Mouse (Mus musculus) CD4-positive, CD25-positive, alpha-beta regulatory T cell, adult 4 months (primary cell): Measurements from ENCODE around the gene Adam10. TPM values are rescaled to one million over a fixed set of nuclear protein-coding genes. Genes with fewer than 3 reads are reported as not detected.

Experiments
- ATAC-seq: one replicate; pipeline ENCODE4 v1.8.0; 2017
- polyA plus RNA-seq, 2 experiments: library from polyadenylated mRNA; unstranded; fragments of 100-300 nt; shearing (Covaris generic); gene quantifications; one replicate each; pipeline ENCODE4 v1.2.1; 2017

Adam10 gene
- polyA plus RNA-seq, 2 experiments from 2014 or later: 62.4 to 65.8 TPM

DNA sequence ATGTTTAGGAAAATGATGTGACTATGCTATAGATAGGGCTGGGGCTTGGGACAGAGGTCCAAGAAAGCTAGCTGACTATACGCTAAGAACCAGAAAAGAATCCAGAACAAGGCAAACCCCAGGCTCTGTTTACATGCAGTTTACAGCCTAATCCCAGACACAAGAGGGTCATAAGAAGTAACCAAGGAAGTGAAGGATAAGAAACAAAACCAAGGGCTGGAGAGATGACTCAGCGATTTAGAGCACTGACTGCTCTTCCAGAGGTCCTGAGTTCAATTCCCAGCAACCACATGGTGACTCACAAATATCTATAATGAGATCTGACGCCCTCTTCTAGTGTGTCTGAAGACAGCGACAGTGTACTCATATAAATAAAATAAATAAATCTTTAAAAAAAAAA, 3.7 kb upstream of the Adam10 start:
- ATAC-seq: no peak

DNA sequence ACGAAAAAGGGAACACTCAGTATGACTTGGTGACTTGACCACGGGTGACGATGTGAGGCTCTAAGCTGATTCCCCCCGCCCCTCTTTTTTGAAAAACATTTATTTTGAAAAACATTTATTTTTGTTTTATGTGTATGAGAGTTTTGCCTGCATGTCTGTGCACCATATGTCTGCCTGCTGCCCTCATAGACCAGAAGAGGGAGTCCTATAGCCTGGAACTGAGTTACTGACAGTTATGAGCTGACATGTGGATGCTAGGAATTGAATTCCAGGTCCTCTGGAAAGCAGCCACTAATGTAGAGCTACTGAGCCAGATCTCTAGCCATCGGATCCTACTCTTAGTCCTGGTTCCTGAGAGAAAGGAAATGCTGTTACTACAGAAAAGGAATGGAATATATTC, 2.8 kb upstream of the Adam10 start:
- no peak for ATAC-seq

DNA sequence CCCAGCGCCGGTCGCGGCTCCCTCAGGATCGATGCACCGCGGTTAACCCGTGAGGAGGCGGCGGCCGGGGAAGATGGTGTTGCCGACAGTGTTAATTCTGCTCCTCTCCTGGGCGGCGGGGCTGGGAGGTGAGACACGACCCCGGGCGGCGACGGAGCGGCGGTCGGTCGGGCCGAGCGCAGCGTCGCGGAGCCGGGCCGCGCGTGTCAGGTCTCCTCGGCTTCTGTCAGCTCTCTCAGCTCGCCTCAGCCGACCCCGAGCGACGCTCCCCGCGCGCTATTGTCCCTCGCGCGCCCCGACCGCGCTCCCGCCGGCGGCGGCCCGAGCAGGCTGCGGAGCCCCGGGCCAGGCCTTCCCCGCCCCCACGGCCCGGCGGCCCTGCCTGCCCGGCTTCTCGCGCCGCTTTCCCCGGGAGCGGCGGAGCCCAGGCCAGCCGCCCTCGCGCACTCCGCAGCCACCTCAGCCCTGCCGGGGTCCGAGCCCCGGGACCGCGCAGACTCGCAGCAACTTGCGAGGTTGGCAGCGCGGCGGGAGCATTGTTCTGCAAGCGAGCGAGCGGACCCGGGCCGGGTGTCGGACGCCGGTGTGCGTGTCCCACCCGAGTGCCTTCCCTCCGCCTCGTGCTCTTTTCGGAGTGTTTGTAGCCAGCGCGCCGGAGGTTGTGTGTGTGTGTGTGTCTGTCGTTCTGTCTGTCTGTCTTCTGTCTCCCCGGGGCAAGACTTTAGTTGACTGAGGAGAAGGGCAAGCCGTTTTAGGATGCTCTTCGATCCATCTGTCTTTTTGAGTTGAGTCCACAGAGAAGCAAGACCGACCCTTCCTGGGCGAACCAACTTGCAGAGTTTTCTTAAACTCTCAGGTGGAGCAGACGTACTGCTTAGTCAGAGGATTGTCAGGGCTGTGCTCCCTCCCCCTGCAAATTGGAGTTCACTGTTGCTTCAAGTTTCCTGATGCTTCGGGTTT, 615 bp downstream of the Adam10 start:
- peak; percentile 38 for ATAC-seq

DNA sequence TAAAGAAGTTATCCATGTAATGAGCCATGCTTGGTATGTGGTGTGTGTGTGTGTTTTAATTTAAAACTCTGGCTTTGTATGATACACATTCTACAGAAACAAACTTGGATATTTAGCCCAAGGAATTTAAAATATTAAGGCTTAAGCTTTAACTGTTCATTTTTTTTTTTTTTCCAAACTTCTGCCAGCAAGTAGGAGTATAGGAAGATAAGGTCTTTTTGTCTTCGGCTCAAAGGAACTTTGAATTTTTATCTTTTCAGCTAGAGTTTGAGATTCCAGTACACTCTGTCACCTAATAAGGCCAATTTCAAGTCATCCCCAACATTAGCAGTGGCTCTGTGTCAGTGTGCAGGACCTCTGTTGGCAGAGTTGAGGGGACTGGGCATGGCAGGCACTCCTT, 3.4 kb downstream of the Adam10 start:
- no peak for ATAC-seq

DNA sequence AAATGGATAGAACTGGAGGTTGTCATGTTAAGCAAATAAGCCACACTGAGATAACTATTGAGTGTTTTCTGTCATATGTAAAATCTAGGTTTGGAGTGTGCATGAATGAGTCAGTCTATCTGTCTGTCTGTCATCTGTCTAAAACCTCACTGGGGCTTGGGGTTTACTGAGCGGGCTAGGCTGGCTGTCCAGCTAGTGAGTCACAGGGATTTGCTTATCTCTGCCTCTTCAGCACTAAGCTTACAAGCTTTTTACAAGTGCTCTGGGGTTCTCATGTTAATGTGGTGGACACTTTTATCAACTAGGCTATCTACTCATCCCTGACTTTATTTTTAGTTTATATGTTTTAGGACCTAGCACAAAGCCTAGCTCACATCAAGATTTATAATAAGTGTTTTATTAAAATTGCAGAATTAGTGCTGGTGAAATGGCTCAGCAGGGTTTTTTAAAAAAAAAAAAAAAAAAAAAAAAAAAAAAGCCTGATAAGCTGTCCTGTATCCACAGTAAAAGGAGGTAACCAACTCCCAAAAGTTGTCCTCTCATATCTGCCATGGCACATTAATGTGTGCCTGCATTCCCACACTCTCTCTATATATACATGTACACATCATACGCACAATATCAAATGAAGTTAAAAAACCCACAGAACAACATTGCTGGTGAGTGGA, 9.6 kb downstream of the Adam10 start:
- ATAC-seq: no peak

DNA sequence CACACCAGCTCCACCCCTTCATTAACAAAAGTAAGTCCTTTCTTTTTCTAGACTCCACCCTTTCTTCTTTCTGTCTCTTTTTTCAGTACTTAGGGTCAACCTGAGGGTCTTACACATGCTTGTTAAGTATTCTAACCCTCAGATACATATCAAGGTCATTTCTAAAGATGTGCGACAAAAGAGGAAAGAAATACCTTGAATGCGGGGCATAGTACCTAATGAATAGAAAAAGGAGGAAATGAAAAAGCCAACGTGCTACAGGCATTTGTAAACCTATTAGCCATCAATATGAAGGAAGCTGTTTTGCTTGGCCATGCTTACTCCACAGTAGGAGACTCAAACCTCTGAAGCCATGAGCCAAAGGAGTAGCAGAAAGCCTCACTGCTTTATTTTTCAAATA, 11.1 kb downstream of the Adam10 start:
- ATAC-seq: no peak

DNA sequence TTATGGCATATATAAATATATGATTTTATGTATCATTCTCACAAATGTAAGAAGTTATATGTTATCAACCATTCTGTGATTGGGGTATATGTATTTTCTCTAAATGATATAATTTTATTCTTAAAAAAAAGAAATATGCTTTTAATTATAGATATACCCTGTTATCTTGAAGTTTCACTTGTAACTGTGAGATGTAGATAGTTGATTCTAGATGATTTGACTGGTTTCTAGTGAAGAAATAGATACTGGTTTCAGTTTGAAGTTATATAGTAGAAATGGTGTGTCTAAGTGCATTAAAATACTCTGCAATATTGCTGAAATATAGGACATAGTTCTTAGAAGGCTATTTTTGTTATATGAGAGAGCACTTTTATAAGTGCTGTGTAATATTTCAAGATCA, 11.8 kb downstream of the Adam10 start:
- no peak for ATAC-seq

DNA sequence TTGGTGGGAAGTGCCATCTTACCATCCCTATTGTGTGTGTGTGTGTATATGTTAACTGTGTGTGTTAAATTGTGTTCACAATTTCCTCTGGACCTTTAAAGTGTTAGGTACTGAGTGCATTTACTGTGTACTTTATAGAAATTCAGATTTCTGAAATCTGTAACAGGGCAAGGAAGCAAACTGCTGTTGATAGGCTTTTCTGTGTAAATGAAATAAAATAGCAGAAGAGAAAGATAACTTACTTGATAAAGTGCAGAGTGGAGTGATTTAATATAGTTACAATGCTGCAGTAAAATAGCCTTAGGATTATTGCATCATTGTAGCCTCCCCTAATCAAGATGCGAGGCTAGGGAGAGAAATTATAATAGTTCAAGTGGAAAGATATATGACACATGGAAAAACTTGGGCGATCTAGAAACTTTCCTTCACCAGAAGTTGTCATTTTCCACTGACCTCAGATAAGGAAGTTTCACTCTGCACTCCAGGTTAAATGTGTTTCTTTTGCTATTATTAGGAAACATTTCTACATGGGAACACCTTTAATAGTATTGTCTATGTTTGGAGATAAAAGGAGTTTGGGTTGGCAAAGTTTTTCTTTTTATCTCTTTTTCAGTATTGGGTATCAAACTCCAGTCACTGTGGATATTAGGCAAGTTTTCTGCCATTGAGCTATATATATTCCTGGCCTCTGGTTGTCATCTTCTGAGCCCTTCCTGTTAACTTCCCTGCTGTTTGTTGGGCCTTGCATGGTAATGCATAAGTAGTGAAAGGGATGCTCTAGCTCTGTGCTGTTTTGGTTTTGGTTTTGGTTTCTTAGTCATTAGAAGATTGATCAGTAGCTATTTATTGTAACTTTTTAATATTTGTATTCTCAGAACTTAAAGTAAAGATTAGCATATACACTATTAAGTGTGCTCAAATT, 13.2 kb downstream of the Adam10 start:
- ATAC-seq: peak; percentile 85

DNA sequence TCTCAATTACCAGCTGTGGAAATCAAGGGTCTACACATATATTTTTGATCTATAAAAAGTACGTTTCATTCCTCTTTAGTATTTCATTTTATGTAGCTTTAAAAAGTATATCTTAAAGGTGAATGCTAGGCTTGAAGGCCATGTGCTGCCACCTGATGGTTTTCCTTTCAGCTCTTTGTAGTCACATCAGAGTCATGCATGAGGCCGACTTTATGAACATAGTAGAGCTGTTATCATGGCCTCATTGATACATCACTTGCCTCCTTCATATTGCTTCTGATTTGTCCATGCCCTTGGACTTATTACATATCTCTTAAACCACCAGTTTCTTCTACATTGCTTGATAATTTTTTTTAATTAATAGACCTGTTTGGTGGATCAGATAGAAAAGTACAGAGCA, 16.9 kb downstream of the Adam10 start:
- no peak for ATAC-seq

DNA sequence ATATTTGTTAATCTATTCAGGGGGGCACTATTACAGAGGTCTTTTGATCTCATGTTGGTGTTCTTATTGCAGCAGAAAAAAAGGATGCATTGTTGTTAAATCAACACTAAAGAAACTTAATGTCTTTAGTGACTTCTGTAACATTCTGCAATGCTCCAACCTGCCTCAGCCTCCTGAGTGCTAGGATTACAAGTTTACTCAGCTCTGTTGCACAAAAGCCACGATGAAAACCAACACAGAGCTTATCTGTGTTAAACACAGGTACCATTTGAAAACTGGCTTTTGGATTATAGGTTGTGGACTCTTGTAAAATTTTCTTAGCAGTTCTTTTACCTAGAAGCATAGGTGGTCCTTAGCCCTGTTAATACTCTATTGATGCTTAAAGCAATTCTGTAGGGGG, 19.3 kb downstream of the Adam10 start:
- no peak for ATAC-seq

DNA sequence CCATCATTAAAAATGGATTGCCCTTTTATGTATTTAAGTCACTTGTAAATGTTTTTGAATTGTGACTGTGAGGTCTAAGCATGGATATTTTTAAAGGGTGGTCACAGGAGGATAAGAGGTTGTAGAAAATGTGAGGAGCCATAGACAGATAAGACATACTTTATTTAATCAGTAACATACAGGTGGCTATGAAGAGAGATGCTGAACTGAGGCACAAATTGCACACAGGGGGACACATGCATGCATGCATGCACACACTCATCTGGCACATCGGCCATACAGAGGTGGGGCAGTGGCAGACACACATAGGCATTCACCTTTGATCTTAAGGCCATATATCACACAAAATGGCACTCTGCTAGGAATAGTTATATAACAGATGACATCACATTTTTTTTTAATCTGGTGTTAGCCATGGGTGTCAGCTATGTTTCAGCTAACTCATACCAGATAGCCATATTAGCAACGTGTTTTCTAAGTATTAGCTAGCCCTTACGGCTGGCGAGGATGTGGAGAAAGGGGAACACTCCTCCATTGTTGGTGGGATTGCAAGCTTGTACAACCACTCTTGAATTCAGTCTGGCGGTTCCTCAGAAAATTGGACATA, 24.9 kb downstream of the Adam10 start:
- no peak for ATAC-seq

DNA sequence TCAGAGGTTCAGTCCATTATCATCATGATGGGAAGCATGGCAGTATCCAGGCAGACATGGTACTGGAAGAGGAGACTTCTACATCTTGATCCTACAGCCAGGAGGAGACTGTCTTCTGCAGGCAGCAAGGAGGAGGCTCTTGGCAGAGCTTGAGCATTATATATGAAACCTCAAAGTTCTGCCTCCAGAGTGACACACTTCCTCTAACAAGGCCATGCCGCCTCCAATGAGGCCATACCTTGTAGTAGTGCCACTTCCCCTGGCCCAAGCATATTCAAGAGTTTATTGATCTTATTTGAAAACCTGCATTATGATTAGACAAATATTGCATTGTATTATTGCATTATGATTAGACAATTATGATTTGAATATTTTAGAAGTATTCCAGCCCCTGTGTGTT, 27.6 kb downstream of the Adam10 start:
- ATAC-seq: no peak

DNA sequence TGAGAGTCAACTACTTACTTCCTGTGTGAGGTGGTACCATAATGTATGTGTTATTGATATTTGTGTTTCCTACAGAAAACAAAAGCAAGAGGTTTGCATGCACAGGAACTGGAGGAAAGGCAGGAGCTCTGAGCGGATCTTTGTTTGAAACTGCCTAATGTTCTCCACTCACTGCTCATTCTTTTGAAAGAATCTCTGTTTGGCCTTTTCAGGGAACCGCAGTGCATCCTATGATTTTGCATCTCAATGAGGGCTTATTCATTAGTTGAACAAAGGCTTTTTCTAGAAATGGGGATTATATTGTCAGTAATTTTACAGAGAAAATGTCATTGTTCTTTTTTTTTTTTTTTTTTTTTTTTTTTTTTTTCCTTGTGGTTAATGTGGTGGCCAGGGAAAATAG, 50.7 kb downstream of the Adam10 start:
- no peak for ATAC-seq

DNA sequence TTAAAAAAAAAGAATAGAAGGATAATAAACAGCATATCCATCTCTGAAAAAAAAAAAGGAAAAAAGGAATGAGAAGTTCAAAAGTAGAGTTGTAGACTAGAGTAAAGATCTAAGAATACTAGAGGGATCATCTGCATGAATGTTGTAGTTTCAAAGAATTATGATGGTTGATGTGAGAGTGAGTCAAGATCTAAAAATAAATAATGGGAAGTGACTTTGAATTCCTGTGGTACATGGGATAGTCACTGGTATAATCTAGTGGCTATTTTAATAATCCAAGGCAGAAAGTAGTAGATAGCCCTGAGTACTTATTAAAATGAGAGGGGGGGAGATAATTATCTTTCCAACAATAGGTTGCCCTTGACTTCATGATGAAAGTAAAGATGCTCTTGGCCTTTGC, 52.3 kb downstream of the Adam10 start:
- ATAC-seq: no peak

DNA sequence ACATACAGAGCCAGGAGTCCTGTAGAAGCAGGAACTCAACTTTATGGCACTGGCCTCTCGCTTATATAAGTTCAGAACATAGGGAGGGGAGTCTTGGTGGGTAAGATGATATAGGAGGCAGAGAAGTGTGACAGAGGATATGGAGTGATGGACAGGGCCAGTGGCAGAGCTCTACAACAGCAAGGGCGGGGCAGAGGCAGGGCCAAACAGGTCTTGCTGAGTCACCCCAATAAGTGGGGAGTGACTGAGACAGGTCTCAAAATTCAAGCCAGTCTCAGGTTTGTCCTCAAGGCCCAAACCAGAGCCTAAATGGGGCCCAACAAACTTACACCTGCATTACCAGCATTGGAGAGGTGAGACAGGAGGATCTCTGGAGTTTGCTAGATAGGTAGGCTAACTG, 54.4 kb downstream of the Adam10 start:
- ATAC-seq: no peak

DNA sequence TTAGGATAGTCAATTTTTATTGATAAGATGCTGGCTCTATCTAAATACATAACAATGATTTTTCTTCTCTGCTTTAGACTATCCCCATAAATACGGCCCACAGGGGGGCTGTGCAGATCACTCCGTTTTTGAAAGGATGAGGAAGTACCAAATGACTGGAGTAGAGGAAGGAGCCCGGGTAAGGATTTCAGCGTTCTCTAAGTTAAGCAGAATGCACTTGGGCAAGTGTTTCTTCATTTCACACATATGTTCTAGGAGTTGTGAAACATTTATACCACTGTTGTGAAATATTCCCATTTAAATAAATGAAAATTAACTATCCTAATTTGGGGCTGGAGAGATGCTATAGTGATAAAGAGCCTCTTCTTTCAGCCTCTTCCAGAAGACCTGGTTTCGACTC, 61.2 kb downstream of the Adam10 start:
- no peak for ATAC-seq

DNA sequence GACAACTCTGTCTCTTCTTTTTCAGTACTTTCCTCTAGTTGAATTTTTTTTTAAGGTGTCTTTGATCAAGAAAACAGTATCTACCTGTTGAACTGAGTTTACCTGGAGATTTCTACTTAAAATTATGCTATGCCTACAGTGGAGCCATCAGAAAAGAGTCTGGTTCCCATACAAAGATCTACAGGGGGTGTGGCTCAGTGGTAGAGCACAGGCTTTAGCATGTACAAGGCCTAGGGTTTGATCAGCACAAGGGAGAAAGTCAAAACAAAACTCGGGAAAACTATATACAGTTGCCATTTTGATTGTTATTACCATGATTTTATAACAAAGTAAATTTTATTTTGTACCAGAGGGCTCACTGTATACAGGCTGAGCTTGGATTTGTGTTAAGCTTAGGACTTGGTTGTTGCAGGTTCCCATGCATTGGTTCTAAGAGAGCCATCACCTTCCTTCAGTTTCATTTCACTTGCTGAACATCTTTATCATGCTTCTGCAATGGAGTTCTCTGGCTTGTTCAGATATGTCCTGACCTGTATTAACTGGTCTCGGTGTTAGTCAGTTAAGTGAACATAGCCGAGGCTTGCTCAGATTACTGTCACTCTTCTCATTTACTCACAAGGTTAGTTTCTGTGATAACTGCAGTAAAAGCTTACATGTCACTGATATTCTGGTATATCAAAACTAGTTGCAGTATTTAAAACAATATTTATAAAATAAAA, 72.9 kb downstream of the Adam10 start:
- ATAC-seq: no peak

DNA sequence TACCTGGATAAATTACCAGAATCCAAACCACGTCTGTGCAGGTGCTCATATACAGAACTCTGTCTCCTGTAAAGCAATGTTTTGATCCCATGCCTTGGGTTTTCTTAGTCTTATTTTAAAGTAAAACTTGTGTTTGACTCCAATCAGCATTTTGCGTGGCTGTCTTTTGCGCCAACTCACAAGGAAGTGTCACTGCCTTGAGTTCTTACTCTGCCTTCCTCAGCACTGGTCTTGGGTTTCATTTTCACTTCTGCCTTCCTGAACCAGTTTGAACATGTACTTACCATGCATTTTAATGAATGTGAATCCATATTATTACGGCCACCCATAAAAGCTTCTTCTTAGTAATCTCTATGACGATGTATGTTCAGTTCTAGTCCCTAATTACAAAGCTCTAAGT, 82.2 kb downstream of the Adam10 start:
- peak; percentile 94 for ATAC-seq

DNA sequence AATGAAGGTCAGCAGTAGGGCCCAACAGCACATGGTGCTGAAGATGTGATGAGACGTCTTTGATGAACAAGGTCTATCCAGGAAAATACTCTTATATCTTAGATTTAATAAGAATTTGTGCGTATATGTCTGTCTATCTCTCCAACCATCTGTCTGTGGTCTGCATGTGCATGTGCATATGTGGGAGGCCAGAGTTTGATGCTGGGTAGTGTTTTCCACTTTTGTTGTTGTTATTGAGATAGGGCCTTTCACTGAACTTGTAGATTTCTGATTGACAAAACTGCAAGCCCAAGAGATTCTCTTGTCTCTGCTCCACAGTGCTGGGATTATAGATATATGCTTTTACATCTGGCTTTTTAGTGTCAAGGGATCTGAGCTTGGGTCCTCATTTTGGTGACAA, 96.7 kb downstream of the Adam10 start:
- ATAC-seq: no peak

DNA sequence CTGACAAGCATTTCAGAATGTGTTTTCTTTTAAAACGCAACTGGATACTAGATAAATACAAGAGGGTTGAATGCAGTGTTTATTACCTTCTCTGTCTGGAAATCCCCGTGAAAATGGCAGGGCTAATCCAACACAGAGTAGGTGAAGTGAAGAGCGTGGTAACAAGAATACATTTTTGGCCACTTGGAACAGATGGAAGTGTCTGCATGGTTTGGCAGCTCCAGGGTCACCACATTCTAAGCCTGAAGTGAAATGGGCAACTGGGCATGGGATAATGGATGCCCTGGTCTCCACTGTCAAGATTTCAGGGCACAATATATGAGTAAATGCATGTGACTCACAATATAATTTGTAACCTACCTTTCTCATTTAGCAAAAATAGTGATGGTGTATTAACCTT, 103.4 kb downstream of the Adam10 start:
- ATAC-seq: no peak

DNA sequence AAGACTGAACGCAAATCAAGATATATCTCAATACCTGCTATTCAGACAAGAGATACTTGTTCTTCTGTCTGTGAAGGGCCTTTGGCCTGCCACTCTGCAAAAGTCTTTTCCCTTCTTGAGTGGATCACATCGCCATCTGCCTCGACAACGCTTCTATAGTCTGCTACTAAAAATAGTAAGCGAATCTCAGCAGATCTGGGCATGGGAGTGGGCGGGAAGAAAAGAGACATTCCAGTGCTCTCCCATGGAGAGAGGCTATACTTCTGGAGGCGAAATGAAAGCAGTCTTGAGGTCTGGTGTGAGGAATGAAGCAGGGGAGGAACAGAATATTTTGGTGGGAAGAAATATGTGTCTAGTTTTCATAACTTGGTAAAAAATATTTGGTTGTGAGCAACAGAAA, 109.9 kb downstream of the Adam10 start:
- ATAC-seq: no peak

DNA sequence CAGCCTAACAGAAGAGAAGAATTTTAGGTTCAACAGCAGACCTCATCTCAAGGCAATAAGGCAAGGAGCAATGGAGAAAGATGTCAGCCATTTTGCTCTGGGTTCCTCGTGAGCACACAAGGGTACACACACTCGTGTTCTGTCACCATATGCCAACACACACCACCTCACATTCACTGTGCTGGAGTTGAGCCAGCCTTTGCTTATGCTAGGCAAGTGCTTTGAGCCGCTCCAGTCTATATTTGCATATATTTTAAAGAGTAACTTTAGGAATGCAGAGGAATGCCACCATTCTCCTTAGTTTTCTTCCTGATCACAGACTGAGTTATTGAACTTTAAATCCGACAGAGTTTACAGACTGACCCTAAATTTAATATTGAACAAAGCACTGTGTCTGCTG, 111.8 kb downstream of the Adam10 start:
- ATAC-seq: no peak
